Mouse (Mus musculus) G1E (cell line): ENCODE results near the gene Pofut1.

ENCODE experiments used
- CTCF ChIP-seq: IDR thresholded peaks from 2 replicates; pipeline ENCODE4 v1.5.1; 2012; ENCODE audit warnings: low read depth, low read length, inconsistent platforms, mixed read lengths
- GATA1 ChIP-seq: IDR thresholded peaks from 2 replicates; pipeline ENCODE4 v1.6.1; 2012; ENCODE audit warnings: borderline replicate concordance, low read length, inconsistent platforms, mixed read lengths
- POLR2AphosphoS5 ChIP-seq: IDR thresholded peaks from 2 replicates; pipeline ENCODE4 v1.6.1; 2012; ENCODE audit warnings: low read depth, low read length, inconsistent platforms; ENCODE audit not compliant: insufficient replicate concordance
- TAL1 ChIP-seq: conservative IDR thresholded peaks from 2 replicates; pipeline ENCODE4 v1.6.1; 2012; ENCODE audit warnings: low read depth, low read length, inconsistent platforms, mixed read lengths

DNA sequence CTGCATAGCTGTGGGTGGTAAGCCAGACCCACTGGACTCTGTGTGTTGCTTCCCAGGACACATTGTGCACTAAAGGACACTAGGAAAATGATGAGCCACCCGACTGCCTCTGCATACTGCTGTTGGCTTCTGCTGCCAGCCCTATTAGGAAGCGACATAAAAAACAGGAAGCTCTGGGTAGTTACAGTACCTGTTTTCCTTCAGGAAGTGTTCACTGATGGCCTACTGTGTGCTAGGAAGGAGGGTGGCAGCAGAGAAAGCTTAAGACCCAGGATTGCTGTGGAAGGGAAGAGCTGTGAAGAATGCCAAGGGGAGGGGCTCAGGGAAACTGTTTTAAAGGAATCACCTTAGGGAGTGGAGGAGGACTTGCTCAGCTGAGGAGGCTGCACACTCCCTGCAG is 26.0 kb downstream of the Pofut1 start:
- TF ChIP-seq POLR2AphosphoS5 (no peak), CTCF (no peak), GATA1 (no peak), TAL1 (no peak)
